Mouse (Mus musculus) inflammation-experienced regulatory T-cells, adult 16 weeks (primary cell): Measurements from ENCODE around the gene Lsm3. TPM values are rescaled to one million over a fixed set of nuclear protein-coding genes. Genes with fewer than 3 reads are reported as not detected.

Experiments used
- polyA plus RNA-seq: library from polyadenylated mRNA; unstranded; fragments of 100-300 nt; shearing (Covaris generic); gene quantifications from one replicate; pipeline ENCODE4 v1.2.1, GENCODE M21; 2017

The Lsm3 gene
- 140 TPM for polyA plus RNA-seq

DNA sequence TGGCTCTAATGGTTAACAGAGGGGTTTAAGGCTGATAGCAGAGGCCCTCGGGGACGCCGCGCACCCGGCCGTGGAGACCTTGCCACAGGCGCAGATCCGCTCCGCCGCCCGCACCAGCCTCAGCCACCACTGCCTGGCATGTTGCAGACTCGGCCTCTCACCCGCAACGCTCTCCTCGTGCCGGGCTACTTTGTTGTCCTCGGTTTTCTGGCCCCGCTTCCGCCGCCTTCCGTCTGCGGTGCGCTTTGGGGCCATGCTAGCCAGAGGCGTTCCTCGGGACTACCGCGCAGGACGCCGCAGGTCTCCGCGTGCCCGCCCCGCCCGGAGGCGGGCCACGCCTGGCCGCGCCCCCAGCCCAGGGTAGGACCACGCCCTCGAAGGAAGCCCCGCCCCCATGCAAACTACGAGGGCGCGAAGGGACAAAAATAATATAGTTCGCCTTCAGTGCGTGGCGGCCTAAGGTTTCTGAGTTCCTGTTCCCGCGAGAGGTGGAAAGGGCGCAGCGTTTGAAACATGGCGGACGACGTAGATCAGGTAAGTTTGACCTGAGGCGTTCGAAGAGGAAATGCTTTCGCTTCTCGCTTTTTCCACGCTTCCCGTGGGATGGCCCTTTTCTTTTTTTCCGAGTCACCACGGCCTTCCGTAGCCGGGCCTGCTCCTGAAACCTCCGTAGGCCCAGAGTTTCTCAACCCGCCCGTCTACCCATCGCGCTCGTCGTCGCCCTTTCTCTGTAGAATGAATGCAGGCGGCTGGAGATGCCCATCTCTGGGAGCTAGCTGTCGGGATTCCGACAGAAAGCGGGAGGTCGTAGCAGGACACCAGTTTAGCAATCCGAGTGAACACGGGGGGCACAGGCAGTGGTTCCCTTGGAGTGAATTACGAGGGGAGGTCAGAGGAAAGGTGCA, at the start of gene Lsm3, which contains the start of gene Xpc:
Lsm3 (plus strand) TSS at position 384 of the 905 bp plus-strand sequence.
Xpc (minus strand) TSS at position 344 of the 905 bp plus-strand sequence.

DNA sequence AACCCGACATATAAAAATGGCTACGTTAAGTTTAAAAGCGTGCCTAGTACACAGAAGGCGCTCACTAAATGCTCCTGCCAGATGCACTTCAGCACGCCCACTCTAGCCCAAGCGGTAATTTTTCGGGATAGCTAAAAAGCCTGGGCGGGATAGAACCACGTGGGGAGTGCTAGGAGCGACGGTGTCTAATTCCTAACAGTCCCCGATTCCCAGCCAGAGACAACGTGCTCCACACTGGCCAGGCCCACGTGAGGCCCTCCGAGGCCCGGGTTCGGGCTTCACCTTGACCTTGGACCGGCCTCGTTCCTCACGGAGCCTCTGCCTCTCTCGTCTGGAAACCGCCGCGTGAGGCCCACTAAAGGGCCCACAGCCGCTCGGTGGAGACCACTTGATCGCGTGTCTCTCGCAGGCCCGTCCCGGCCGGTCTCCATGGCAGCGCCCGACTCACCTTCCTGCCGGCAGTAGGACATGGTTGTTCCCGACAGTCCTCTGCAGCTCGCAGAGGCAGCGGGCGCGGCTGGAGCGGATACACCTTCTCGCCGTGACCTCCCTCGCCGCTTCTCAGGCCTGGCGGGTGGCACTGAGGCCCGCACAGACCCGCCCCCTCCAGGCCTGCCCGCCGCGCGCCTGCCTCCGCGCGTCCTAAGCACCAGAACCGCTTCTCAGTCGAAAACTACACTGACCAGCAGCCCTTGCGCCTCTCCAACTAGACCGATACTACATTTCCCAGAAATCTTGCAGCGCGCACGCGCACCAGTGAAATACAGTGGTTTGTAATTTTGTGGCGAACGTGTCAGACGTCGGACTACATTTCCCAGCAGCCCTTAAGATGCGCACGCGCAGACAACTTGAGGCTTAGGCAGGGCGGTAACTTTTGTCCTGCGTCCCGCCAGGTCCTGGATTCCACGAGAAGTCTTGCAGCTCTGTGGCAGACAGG, 42.6 kb upstream of the Lsm3 start, which contains the start of the genes Chchd4 and Tmem43:
Chchd4 (minus strand) TSS at position 679 of the 937 bp plus-strand sequence.
Tmem43 (plus strand) TSS at position 836 of the 937 bp plus-strand sequence.

Other genes with a start within 250 kb of the Lsm3 start
- gene Wnt7a, start 104.6 kb upstream of the Lsm3 start, polyA plus RNA-seq, result not detected
- gene Chchd4, start 42.4 kb upstream of the Lsm3 start, polyA plus RNA-seq, result 17.1 TPM
- gene Tmem43, start 42.2 kb upstream of the Lsm3 start, polyA plus RNA-seq, result 86.4 TPM
- gene Xpc, start within 50 bp of the Lsm3 start, polyA plus RNA-seq, result 39.2 TPM
- 49.1 TPM for gene Slc6a6, start 168.1 kb downstream of the Lsm3 start, polyA plus RNA-seq